ENCODE assay signal across 8 mouse cellular contexts in the genomic region with DNA sequence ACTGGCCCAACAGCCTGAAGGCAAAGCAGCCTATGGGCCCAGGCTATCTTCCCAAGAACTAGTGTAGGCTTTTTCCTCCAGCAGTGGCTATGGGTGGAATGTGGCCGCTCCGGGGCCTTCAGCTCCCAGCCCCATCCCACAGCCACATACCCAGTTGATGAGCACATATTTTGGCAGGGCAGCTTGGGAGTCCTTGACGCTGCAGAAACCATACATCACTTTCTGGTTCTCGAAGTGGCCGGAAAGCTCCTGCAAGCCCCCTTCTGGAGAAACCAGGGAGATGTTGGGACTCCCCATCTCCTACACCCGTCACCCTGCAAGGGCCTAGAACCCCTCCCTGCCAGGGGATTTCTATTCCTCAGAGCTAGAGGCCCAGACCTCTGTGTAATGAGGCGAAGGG. TPM values are rescaled to one million over a fixed set of nuclear protein-coding genes. Genes with fewer than 3 reads are reported as not detected.
DNase-seq lines count a peak whose midpoint lies in the region; ATAC-seq lines count a peak whose summit lies in the region.

No protein-coding gene starts in this region.

- 79% methylated on average over 7 of the region's 7 CpGs for WGBS in limb, embryonic 13.5 days
- WGBS in limb, embryonic 10.5 days = 87% methylated on average over 7 of the region's 7 CpGs
- WGBS in forebrain, embryonic 13.5 days = 85% methylated on average over 7 of the region's 7 CpGs
- 83% methylated on average over 7 of the region's 7 CpGs for WGBS in midbrain, embryonic 14.5 days

- 0 out of 2 replicates have a peak overlapping the region, but pooled peaks have one; percentile 2 for H3K9ac ChIP-seq in limb, embryonic 13.5 days
- peak overlapping the region; percentile 100 for H3K9ac ChIP-seq in forebrain, embryonic 13.5 days
- H3K9ac ChIP-seq in midbrain, embryonic 14.5 days (replicated peaks; ENCODE audit: low read length) = no peak overlapping the region

- H3K4me2 ChIP-seq in limb, embryonic 13.5 days (replicated peaks) = no peak overlapping the region
- H3K4me2 ChIP-seq in forebrain, embryonic 13.5 days = peak overlapping the region; percentile 98
- peak overlapping the region; percentile 100 for H3K4me2 ChIP-seq in midbrain, embryonic 14.5 days (ENCODE audit: low read length)

- H3K36me3 ChIP-seq in limb, embryonic 13.5 days = peaks cover 65% of the 10 kb centered on the region
- peaks cover 89% of the 10 kb centered on the region for H3K36me3 ChIP-seq in limb, embryonic 10.5 days
- peaks cover 62% of the 10 kb centered on the region for H3K36me3 ChIP-seq in forebrain, embryonic 13.5 days (ENCODE audit: poor library complexity, severe bottlenecking)
- H3K36me3 ChIP-seq in midbrain, embryonic 14.5 days (ENCODE audit: control insufficient read depth, insufficient read depth, low read length) = peaks cover 66% of the 10 kb centered on the region

- H3K27me3 ChIP-seq in limb, embryonic 13.5 days = no peaks in the 10 kb centered on the region
- H3K27me3 ChIP-seq in limb, embryonic 10.5 days (ENCODE audit: low read depth, poor library complexity, severe bottlenecking) = no peaks in the 10 kb centered on the region
- H3K27me3 ChIP-seq in forebrain, embryonic 13.5 days = no peaks in the 10 kb centered on the region
- H3K27me3 ChIP-seq in midbrain, embryonic 14.5 days (ENCODE audit: control insufficient read depth, insufficient read depth, low read length) = no peaks in the 10 kb centered on the region

- peaks cover 47% of the 10 kb centered on the region for H3K4me1 ChIP-seq in limb, embryonic 13.5 days
- peaks cover 44% of the 10 kb centered on the region for H3K4me1 ChIP-seq in limb, embryonic 10.5 days
- H3K4me1 ChIP-seq in forebrain, embryonic 13.5 days = peaks cover 50% of the 10 kb centered on the region
- peaks cover 38% of the 10 kb centered on the region for H3K4me1 ChIP-seq in midbrain, embryonic 14.5 days (ENCODE audit: control insufficient read depth, insufficient read depth, low read length)

- no peaks in the 10 kb centered on the region for H3K9me3 ChIP-seq in limb, embryonic 13.5 days
- no peaks in the 10 kb centered on the region for H3K9me3 ChIP-seq in limb, embryonic 10.5 days (replicated peaks)
- no peaks in the 10 kb centered on the region for H3K9me3 ChIP-seq in forebrain, embryonic 13.5 days (replicated peaks)
- no peaks in the 10 kb centered on the region for H3K9me3 ChIP-seq in midbrain, embryonic 14.5 days (ENCODE audit: control insufficient read depth, low read length)

- no peak for DNase-seq in limb, embryonic 10.5 days (ENCODE audit: low spot score)
- peak; percentile 79 for DNase-seq in adrenal gland, postnatal 14 days
- DNase-seq in midbrain, embryonic 14.5 days = no peak
- DNase-seq in right cerebral cortex, postnatal 10 days (ENCODE audit: low spot score in 2 of 2) = no peak
- no peak for DNase-seq in left cerebral cortex, adult 9 months (ENCODE audit: low spot score in 2 of 2)
- no peak for DNase-seq in cerebellum, postnatal 14 days

- H3K4me3 ChIP-seq in limb, embryonic 13.5 days = no peak overlapping the region
- H3K4me3 ChIP-seq in limb, embryonic 10.5 days = no peak overlapping the region
- H3K4me3 ChIP-seq in forebrain, embryonic 13.5 days = peak overlapping the region; percentile 99; the same call in 1 of the 2 replicates
- H3K4me3 ChIP-seq in midbrain, embryonic 14.5 days (replicated peaks; ENCODE audit: low read depth, low read length) = no peak overlapping the region

- H3K27ac ChIP-seq in limb, embryonic 13.5 days = no peak overlapping the region
- H3K27ac ChIP-seq in limb, embryonic 10.5 days = no peak overlapping the region
- H3K27ac ChIP-seq in forebrain, embryonic 13.5 days = peak overlapping the region; percentile 99
- H3K27ac ChIP-seq in midbrain, embryonic 14.5 days (replicated peaks; ENCODE audit: low read depth, low read length) = no peak overlapping the region; the same call in 1 of the 2 replicates

- ATAC-seq in limb, embryonic 13.5 days (ENCODE audit: low FRiP score, low read depth) = no peak
- no peak for ATAC-seq in forebrain, embryonic 13.5 days
- ATAC-seq in midbrain, embryonic 14.5 days (ENCODE audit: low FRiP score, low TSS enrichment) = no peak

RNA-seq across cellular contexts. Expression of a gene that starts 5.4 kb away (rescaled TPM):
- polyA plus RNA-seq in limb, embryonic 13.5 days (2015; fragmentation: Nextera tagmentation; extraction: Ambion mirVana) = 297 and 304 TPM in 2 replicates
- polyA plus RNA-seq in limb, embryonic 10.5 days (2016; fragmentation: Nextera tagmentation; extraction: Ambion mirVana) = 346 and 417 TPM in 2 replicates
- 24.0 and 24.9 TPM in 2 replicates for total RNA-seq in adrenal gland, postnatal 14 days (2021)
- polyA plus RNA-seq in forebrain, embryonic 13.5 days (2015; fragmentation: Nextera tagmentation; extraction: Ambion mirVana) = 639 and 641 TPM in 2 replicates
- polyA plus RNA-seq in midbrain, embryonic 14.5 days (2014; fragmentation: Nextera tagmentation; extraction: Ambion mirVana) = 509 and 557 TPM in 2 replicates

RNA-seq across cellular contexts. Expression of a gene that starts 18.5 kb away (rescaled TPM):
- 0.79 and 0.87 TPM in 2 replicates for polyA plus RNA-seq in limb, embryonic 13.5 days (2015; fragmentation: Nextera tagmentation; extraction: Ambion mirVana)
- polyA plus RNA-seq in limb, embryonic 10.5 days (2016; fragmentation: Nextera tagmentation; extraction: Ambion mirVana) = 0.34 and 0.35 TPM in 2 replicates
- total RNA-seq in adrenal gland, postnatal 14 days (2021) = 3.1 and 6.0 TPM in 2 replicates
- 1.6 and 2.2 TPM in 2 replicates for polyA plus RNA-seq in forebrain, embryonic 13.5 days (2015; fragmentation: Nextera tagmentation; extraction: Ambion mirVana)
- 7.0 and 34.3 TPM in 2 replicates for polyA plus RNA-seq in midbrain, embryonic 14.5 days (2014; fragmentation: Nextera tagmentation; extraction: Ambion mirVana)

RNA-seq across cellular contexts. Expression of a gene that starts 30.9 kb away (rescaled TPM):
- polyA plus RNA-seq in limb, embryonic 13.5 days (2015; fragmentation: Nextera tagmentation; extraction: Ambion mirVana) = 175 and 181 TPM in 2 replicates
- polyA plus RNA-seq in limb, embryonic 10.5 days (2016; fragmentation: Nextera tagmentation; extraction: Ambion mirVana) = 202 and 206 TPM in 2 replicates
- total RNA-seq in adrenal gland, postnatal 14 days (2021) = 23.8 and 26.7 TPM in 2 replicates
- 152 and 157 TPM in 2 replicates for polyA plus RNA-seq in forebrain, embryonic 13.5 days (2015; fragmentation: Nextera tagmentation; extraction: Ambion mirVana)
- 126 and 154 TPM in 2 replicates for polyA plus RNA-seq in midbrain, embryonic 14.5 days (2014; fragmentation: Nextera tagmentation; extraction: Ambion mirVana)

RNA-seq across cellular contexts. Expression of a gene that starts 37.7 kb away (rescaled TPM):
- polyA plus RNA-seq in limb, embryonic 13.5 days (2015; fragmentation: Nextera tagmentation; extraction: Ambion mirVana) = 48.1 and 50.1 TPM in 2 replicates
- polyA plus RNA-seq in limb, embryonic 10.5 days (2016; fragmentation: Nextera tagmentation; extraction: Ambion mirVana) = 63.6 and 71.1 TPM in 2 replicates
- 35.3 and 55.4 TPM in 2 replicates for total RNA-seq in adrenal gland, postnatal 14 days (2021)
- polyA plus RNA-seq in forebrain, embryonic 13.5 days (2015; fragmentation: Nextera tagmentation; extraction: Ambion mirVana) = 24.9 and 26.9 TPM in 2 replicates
- 41.8 and 44.0 TPM in 2 replicates for polyA plus RNA-seq in midbrain, embryonic 14.5 days (2014; fragmentation: Nextera tagmentation; extraction: Ambion mirVana)

RNA-seq across cellular contexts. Expression of a gene that starts 46.6 kb away (rescaled TPM):
- polyA plus RNA-seq in limb, embryonic 13.5 days (2015; fragmentation: Nextera tagmentation; extraction: Ambion mirVana) = 2.3 and 2.9 TPM in 2 replicates
- 2.7 and 2.9 TPM in 2 replicates for polyA plus RNA-seq in limb, embryonic 10.5 days (2016; fragmentation: Nextera tagmentation; extraction: Ambion mirVana)
- 3.4 and 11.6 TPM in 2 replicates for total RNA-seq in adrenal gland, postnatal 14 days (2021)
- 2.1 and 3.7 TPM in 2 replicates for polyA plus RNA-seq in forebrain, embryonic 13.5 days (2015; fragmentation: Nextera tagmentation; extraction: Ambion mirVana)
- polyA plus RNA-seq in midbrain, embryonic 14.5 days (2014; fragmentation: Nextera tagmentation; extraction: Ambion mirVana) = 3.4 and 4.0 TPM in 2 replicates
